Mouse (Mus musculus) testis, adult 2 months (tissue): ENCODE data around the gene Crygn.

Source experiments
- CTCF ChIP-seq: fragments of 200-500 bp; IDR thresholded peaks from 2 replicates; pipeline ENCODE4 v1.5.1; 2012; ENCODE audit warnings: low read depth, mild to moderate bottlenecking, inconsistent platforms, low read length, moderate library complexity; ENCODE audit not compliant: control insufficient read depth, insufficient read depth, insufficient replicate concordance
- POLR2A ChIP-seq: fragments of 200-500 bp; IDR thresholded peaks from 2 replicates; pipeline ENCODE4 v1.6.1; 2012; ENCODE audit warnings: low read depth, mild to moderate bottlenecking, inconsistent platforms, low read length, moderate library complexity; ENCODE audit not compliant: control insufficient read depth

- TF ChIP-seq CTCF, result no peak
- TF ChIP-seq POLR2A, result no peak
Measured at GRCm38 (mm10) chr5:24730488-24730871, 27.3 kb downstream of the Crygn start, which contains the start of gene Wdr86.
